Mouse (Mus musculus): Measurements from ENCODE around the gene Cds1.

DNA sequence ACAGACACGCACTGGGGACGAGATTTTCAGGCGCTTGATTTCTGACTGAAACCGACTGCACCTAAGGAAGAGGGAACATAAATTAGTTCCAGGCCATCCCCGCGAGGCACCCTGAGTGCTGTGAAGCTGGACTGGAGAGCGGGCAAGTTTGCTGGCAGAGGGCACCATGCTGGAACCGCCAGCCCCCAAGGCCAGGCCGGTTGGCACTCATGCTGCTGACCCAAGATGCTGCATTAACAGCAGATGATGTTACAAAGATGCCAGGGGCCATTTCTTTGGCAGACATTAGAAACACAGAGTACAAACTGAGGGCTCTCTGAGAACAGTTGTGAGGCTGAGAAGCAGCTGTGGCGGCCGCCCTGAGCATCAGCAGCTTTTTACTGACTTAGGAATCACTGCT lies 71.3 kb downstream of the Cds1 start:
- TF ChIP-seq CTCF (IDR thresholded peaks at IDR 0.05; ENCODE audit: insufficient read depth, low read depth, low read length), result no peak
- no peak for TF ChIP-seq POLR2A (IDR thresholded peaks at IDR 0.05; ENCODE audit: insufficient read depth, low read depth, low read length)
